Mouse (Mus musculus) forebrain, embryonic 13.5 days (tissue): Measurements from ENCODE around the gene Tmem8. TPM values are rescaled to one million over a fixed set of nuclear protein-coding genes. Genes with fewer than 3 reads are reported as not detected.

ENCODE experiments used
- ATAC-seq: fragments of 200-750 bp; cut with Nextera tagmentation; 2 replicates; pipeline ENCODE4 v1.8.0; 2017
- H3K27ac ChIP-seq: fragments of 300-500 bp; sonication (generic); 2 replicates; pipeline ENCODE4 v1.5.1; 2015; ENCODE audit warnings: inconsistent platforms, mild to moderate bottlenecking, moderate library complexity
- H3K27me3 ChIP-seq: fragments of 300-500 bp; sonication (generic); 2 replicates; pipeline ENCODE4 v1.6.1; 2015; ENCODE audit warnings: mild to moderate bottlenecking, inconsistent platforms
- H3K36me3 ChIP-seq: fragments of 300-500 bp; sonication (generic); 2 replicates; pipeline ENCODE4 v1.6.1; 2015; ENCODE audit warnings: mild to moderate bottlenecking, inconsistent platforms; ENCODE audit not compliant: poor library complexity, severe bottlenecking
- H3K4me1 ChIP-seq: fragments of 300-500 bp; sonication (generic); 2 replicates; pipeline ENCODE4 v1.6.1; 2015; ENCODE audit warnings: inconsistent platforms
- H3K4me2 ChIP-seq: fragments of 300-500 bp; sonication (generic); 2 replicates; pipeline ENCODE4 v1.6.1; 2015; ENCODE audit warnings: inconsistent platforms, mild to moderate bottlenecking, moderate library complexity
- H3K4me3 ChIP-seq: fragments of 300-500 bp; sonication (generic); 2 replicates; pipeline ENCODE4 v1.5.1; 2015; ENCODE audit warnings: mild to moderate bottlenecking, inconsistent platforms
- H3K9ac ChIP-seq: fragments of 300-500 bp; sonication (generic); 2 replicates; pipeline ENCODE4 v1.6.1; 2015; ENCODE audit warnings: mild to moderate bottlenecking, inconsistent platforms
- H3K9me3 ChIP-seq: fragments of 300-500 bp; sonication (generic); replicated peaks from 2 replicates; pipeline ENCODE4 v1.6.1; 2016; ENCODE audit warnings: inconsistent platforms
- WGBS: fragments of 180-500 bp; shearing (Covaris S2); methylation state at CpG from one replicate; pipeline ENCODE4 v1.1.7; 2015; 5-methylcytosine and 5-hydroxymethylcytosine counted together
- polyA plus RNA-seq: library from polyadenylated mRNA; unstranded; fragments of >200 nt; fragmentation: Nextera tagmentation; extraction: Ambion mirVana; gene quantifications from 2 replicates; pipeline ENCODE4 v1.2.1, GENCODE M21; 2015

Gene Tmem8
- polyA plus RNA-seq, 1 experiment from 2014 or later: 1.5 TPM

DNA sequence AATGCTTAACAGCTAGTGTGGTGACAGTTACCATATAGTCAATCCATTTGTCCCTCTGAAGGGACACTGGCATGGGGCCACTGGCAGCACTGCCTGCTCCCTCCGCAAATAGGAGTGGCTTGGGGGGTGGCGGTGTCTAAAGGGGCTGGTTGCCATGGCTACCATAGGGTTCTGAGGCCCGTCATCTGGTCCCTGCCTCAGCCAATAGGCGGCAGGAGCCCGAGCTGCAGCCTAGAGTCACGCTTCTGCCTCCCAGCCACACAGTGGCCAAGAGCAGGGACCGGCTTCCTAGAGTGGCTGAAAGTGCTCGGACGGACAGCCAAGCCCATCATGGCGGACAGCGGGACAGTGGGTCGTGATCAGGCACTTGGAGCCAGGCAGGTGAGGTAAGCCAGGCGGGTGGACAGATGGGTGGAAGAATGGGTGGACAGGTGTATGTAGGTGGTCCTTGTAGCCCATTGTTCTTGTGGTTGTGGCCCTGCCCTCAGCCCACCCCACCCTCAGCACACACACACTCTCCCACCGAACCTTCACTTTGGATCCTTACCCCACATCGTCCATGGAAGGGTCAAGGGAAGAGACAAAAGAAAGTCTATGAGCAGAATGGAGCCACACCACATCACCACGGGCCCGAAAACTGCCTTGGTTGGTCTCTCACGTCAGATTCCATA is 18.1 kb downstream of the Tmem8 start:
- no peaks in the 10 kb centered on the region for H3K4me1 ChIP-seq
- 0 out of 2 replicates have a peak overlapping the region, but pooled peaks have one; percentile 6 for H3K4me2 ChIP-seq
- no peaks in the 10 kb centered on the region for H3K9me3 ChIP-seq
- ATAC-seq: peak; percentile 59; the same call in 1 of the 2 replicates
- peak overlapping the region; percentile 6 for H3K4me3 ChIP-seq
- no peaks in the 10 kb centered on the region for H3K27me3 ChIP-seq
- 0 out of 2 replicates have a peak overlapping the region, but pooled peaks have one; percentile 41 for H3K27ac ChIP-seq
- 68% methylated on average over 18 of the region's 18 CpGs for WGBS
- no peak overlapping the region for H3K9ac ChIP-seq
- peaks cover 66% of the 10 kb centered on the region for H3K36me3 ChIP-seq

DNA sequence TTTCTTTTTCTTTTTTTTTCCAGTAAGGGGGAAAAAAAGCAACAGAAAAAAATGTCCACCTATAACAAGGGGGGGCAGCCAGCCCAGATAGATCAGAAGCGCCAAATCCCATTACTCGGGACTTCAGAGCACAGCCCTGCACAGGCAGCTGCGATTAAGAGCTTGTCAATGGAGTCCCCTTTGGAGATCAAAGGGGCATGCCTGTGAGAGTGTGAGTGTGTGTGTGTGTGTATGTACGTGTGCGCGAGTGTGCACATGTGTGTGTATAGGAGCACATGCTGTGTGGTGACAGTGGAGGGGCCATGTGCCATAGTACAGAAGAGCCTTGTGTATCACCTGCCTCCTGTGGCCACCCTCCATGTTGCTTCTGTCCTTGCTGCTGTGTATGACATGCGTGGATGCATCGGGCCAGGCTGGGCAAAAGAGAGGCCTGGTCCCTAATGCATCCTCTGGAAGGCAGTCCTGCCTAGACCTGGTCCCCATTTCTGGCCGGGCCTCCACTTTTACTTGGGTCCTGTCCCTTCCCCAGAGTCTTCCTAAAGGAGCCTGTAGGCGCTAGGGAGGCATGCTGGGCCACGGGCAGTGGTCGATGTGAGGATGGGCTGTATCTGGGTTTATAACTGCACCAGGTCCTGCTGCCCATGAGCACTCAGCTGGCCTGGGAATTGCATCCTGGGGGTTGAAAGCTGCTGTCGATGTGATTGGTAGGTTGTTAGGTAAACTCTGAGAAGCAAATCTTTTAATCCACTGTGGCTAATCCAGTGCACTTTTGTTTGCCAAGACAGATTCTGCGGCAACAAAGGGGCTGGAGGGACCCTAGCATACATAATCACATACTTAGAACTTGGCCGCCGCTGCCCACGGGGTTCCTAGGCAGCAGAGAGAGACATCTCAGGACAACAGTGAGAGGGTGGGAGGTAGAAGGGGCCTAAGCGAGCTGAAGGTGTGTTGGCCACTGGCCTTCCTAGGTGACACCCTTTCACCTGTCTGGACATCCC is 19.1 kb downstream of the Tmem8 start:
- 69% methylated on average over 18 of the region's 18 CpGs for WGBS
- H3K9ac ChIP-seq: no peak overlapping the region
- no peaks in the 10 kb centered on the region for H3K27me3 ChIP-seq
- H3K4me1 ChIP-seq: no peaks in the 10 kb centered on the region; the same call in 1 of the 2 replicates
- peak overlapping the region; percentile 6; the same call in 1 of the 2 replicates for H3K4me2 ChIP-seq
- H3K27ac ChIP-seq: peak overlapping the region; percentile 20; the same call in 1 of the 2 replicates
- peak overlapping the region; percentile 6 for H3K4me3 ChIP-seq
- no peaks in the 10 kb centered on the region for H3K9me3 ChIP-seq
- ATAC-seq: peak; percentile 55
- H3K36me3 ChIP-seq: peaks cover 56% of the 10 kb centered on the region

DNA sequence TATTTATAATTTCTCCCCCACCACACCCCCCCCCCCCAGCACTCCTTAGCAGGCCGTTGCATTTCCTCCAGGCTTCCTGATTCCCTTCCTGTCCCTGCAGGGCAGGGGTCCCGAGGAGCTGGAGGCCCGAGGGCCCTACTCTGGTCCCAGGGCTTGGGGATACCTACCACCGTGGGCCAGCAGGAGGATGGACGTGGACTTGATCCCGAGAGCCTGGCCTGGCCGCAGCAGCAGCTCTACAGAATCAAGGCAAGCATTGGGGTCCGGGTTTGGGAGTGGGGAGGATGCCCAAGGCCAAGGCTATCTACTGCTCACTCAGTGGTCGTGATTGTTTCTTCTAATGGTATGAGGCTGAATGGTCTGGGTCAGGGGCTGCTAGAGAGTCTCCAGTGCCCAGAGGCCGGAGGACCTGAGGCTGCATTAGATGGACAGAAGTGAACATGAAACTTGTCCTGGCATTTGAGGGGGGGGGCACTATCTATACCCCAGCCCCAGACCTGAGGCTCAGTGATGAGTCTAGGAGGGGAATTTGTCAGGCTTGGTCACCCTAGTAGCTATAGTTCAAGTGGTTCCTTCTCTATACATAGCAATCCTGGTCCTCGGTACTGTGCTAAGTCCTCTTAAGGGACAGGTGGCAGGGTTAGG is 24.1 kb downstream of the Tmem8 start:
- Histone ChIP-seq H3K27me3 (no peaks in the 10 kb centered on the region), H3K9me3 (no peaks in the 10 kb centered on the region), H3K4me3 (no peak overlapping the region), H3K27ac (no peak overlapping the region), H3K9ac (no peak overlapping the region; the same call in 1 of the 2 replicates), H3K4me2 (no peak overlapping the region), H3K36me3 (peaks cover 5% of the 10 kb centered on the region), H3K4me1 (peaks cover 31% of the 10 kb centered on the region)
- 89% methylated on average over 11 of the region's 11 CpGs for WGBS
- ATAC-seq: no peak

DNA sequence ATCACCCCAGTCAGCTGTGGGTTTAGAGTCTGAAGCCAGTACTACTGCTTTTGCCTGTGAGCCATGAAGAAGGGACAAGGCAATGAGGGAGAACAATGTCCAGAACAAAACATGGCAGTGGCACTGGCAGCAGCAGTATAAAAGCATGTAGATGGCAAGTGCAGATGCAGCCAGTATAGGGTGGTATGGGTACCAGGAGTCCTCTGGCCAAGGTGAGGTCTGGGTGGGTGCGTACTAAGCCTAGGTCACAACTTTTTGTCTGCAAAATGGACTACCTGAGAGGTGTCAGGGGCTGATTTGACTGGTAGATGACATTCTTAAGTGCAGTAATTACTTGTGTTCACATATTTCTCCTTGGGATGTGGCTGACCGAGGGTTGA is 24.6 kb downstream of the Tmem8 start:
- WGBS: 72% methylated on average over 2 of the region's 2 CpGs
- Histone ChIP-seq H3K9ac (peak overlapping the region; percentile 54), H3K4me3 (peak overlapping the region; percentile 94), H3K4me1 (peaks cover 31% of the 10 kb centered on the region), H3K36me3 (peaks cover 9% of the 10 kb centered on the region), H3K4me2 (peak overlapping the region; percentile 89), H3K27me3 (no peaks in the 10 kb centered on the region), H3K27ac (peak overlapping the region; percentile 93), H3K9me3 (no peaks in the 10 kb centered on the region)
- 0 out of 2 replicates have a peak, but pooled peaks have one; percentile 1 for ATAC-seq

DNA sequence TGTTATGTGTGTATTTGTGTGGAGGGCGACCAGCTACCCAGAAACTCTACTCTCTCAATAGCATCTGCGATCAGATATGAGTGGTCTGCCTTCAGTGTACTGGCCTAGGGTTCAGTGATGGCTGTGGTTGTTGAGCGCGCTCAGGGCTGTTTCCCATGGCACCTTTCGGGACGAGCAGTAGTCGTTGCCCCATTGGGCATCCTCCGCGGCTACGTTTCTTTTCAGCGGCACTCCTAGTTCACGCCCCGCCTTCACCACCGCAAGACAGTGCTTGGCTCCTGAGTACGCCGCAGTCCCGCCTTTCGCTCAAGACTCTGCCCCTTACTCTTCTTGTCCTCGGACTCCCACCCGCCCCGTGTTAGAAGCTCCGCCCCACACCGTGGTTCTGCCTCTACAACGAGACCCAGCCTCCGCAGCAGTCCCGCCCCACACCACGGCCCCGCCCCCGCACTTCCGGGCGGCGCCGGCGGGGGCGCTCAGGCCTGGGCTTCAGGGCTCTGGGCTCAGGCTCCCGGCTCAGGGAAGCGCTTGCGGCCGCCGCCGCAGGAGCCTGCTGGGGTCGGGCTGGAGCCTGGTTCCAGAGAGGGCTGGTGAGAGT is 25.2 kb downstream of the Tmem8 start, which contains the start of gene Axin1:
Gene Axin1, plus strand, starts transcription at position 450 of the 598 bp plus-strand sequence.
- Histone ChIP-seq H3K4me2 (peak within 1 kb of the TSS; percentile 89), H3K27me3 (no peaks in the 10 kb centered on the region), H3K9ac (peak within 1 kb of the TSS; percentile 98), H3K4me1 (peaks cover 31% of the 10 kb centered on the region), H3K27ac (peak within 1 kb of the TSS; percentile 93), H3K4me3 (peak within 1 kb of the TSS; percentile 94), H3K9me3 (no peaks in the 10 kb centered on the region), H3K36me3 (peaks cover 15% of the 10 kb centered on the region)
- ATAC-seq: peak; percentile 98
- WGBS: under 1% methylated on average over 42 of the region's 42 CpGs

DNA sequence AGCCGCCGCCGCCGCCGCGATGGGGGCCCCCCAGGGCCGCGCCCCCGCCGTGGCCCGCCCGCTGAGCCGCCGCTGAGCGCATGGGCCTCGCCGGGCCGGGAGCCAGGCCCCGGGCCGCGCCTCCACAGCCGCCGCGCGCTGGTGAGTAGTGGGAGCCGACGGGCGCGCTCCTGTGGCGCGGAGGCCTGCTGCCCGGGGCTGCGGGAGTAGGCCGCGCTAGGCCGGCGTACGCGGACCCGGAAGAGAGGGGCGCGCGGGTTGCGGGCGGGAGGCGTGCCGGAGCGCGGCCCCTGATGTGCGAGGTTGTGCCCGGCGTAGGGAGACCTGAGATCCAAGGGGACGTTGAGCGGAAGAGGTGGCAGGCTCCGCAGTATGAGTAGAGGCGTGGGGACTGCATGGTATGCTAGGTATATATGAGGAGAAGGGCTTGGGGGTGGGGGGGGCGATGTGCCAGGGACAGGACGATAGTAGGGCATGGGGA is 25.8 kb downstream of the Tmem8 start:
- H3K27ac ChIP-seq: peak overlapping the region; percentile 93
- H3K36me3 ChIP-seq: peaks cover 18% of the 10 kb centered on the region
- peak; percentile 71 for ATAC-seq
- H3K9me3 ChIP-seq: no peaks in the 10 kb centered on the region
- H3K4me2 ChIP-seq: peak overlapping the region; percentile 89
- peak overlapping the region; percentile 94 for H3K4me3 ChIP-seq
- H3K4me1 ChIP-seq: peaks cover 31% of the 10 kb centered on the region
- under 1% methylated on average over 56 of the region's 58 CpGs for WGBS
- H3K9ac ChIP-seq: peak overlapping the region; percentile 98
- no peaks in the 10 kb centered on the region for H3K27me3 ChIP-seq

DNA sequence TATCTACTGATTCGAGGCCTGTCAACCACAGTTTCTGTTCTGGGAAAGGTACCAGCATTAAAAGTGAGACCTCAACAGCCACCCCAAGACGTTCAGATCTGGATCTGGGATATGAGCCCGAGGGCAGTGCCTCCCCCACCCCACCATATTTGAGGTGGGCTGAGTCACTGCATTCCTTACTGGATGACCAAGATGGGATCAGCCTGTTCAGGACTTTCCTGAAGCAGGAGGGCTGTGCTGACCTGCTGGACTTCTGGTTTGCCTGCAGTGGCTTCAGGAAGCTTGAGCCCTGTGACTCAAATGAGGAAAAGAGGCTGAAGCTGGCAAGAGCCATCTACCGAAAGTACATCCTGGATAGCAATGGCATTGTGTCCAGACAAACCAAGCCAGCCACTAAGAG is 29.7 kb downstream of the Tmem8 start:
- H3K36me3 ChIP-seq: peaks cover 43% of the 10 kb centered on the region
- ATAC-seq: no peak
- H3K9ac ChIP-seq: no peak overlapping the region
- H3K4me2 ChIP-seq: no peak overlapping the region
- no peaks in the 10 kb centered on the region for H3K9me3 ChIP-seq
- H3K4me1 ChIP-seq: peaks cover 27% of the 10 kb centered on the region
- H3K27ac ChIP-seq: no peak overlapping the region
- WGBS: 91% methylated on average over 4 of the region's 4 CpGs
- H3K27me3 ChIP-seq: no peaks in the 10 kb centered on the region
- no peak overlapping the region for H3K4me3 ChIP-seq

DNA sequence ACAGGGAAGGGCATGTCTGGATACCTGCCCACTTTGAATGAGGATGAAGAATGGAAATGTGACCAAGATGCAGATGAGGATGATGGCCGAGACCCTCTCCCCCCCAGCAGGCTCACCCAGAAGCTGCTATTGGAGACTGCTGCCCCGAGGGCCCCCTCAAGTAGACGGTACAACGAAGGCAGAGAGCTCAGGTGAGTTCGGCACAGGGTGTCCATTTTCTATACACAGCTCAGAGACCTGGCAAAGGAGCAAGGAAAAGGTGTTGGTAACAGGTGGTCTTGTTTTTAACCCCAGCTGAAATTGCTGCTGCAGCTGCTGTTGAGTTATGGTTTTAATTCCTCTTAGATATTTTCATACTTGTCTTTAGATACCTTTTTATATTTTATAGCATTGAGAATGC is 30.3 kb downstream of the Tmem8 start:
- WGBS: 95% methylated on average over 5 of the region's 5 CpGs
- no peak for ATAC-seq
- Histone ChIP-seq H3K9me3 (no peaks in the 10 kb centered on the region), H3K36me3 (peaks cover 48% of the 10 kb centered on the region), H3K4me3 (no peak overlapping the region), H3K27me3 (no peaks in the 10 kb centered on the region), H3K9ac (no peak overlapping the region), H3K4me2 (no peak overlapping the region), H3K27ac (no peak overlapping the region), H3K4me1 (peaks cover 22% of the 10 kb centered on the region)

DNA sequence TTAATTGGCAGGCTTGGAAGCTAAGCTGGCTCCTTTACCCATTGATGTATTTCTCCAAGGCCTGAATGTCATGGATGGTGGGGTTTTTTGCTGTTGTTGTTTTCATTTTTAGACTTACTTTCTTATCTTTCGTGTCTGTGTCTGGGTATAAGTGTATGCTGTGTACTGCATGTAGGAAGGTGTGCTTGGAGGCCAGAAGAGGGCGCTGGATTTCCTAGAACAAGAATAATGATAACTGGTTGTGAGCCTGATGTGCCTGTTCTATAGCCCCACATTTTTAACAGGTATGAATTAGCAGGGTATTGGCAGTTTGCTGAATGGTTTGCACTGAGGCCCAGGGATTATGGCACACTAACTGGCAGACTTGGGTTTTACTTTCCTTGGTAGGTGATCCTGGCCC is 36.0 kb downstream of the Tmem8 start:
- H3K9me3 ChIP-seq: no peaks in the 10 kb centered on the region
- no peak overlapping the region for H3K4me3 ChIP-seq
- ATAC-seq: no peak
- H3K4me1 ChIP-seq: no peaks in the 10 kb centered on the region
- H3K36me3 ChIP-seq: peaks cover 77% of the 10 kb centered on the region
- H3K9ac ChIP-seq: no peak overlapping the region
- H3K27me3 ChIP-seq: no peaks in the 10 kb centered on the region
- no peak overlapping the region for H3K4me2 ChIP-seq
- H3K27ac ChIP-seq: no peak overlapping the region
- WGBS: 82% methylated on average over 2 of the region's 2 CpGs

DNA sequence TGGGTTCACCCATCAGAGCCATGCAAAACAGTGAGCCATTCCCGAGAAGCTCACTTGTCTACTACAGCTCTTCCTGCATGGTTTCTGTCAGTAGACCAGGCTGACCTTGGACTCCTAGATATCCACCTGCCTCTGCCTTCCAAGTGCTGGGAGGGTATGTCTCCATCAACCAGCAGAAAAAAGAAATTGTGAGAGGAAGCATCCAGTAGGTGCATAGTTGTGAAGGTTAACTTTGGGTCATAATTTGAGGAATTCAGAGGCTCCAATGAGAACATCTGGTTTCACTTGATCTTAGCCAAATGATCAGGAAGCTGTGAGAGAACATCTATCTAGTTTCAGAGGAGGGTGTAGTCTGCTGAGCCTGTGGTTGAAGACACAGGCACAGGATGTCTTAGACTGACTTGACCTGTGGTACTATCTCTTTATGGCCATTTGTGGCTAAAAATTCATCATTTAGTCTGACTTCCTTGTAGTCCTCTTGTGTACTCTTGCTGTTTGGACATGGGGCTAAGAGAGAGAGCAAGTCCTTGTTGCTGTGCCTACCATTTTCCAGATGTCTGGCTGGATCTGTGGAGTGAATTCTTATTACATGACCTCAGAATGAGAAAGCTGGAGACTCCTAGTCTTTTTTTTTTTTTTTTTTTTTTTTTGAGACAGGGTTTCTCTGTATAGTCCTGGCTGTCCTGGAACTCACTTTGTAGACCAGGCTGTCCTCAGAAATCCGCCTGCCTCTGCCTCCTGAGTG is 39.0 kb downstream of the Tmem8 start:
- Histone ChIP-seq H3K27ac (no peak overlapping the region), H3K4me3 (no peak overlapping the region), H3K4me1 (no peaks in the 10 kb centered on the region), H3K27me3 (no peaks in the 10 kb centered on the region), H3K9ac (no peak overlapping the region), H3K36me3 (peaks cover 73% of the 10 kb centered on the region), H3K9me3 (no peaks in the 10 kb centered on the region), H3K4me2 (no peak overlapping the region)
- WGBS: 98% methylated on average over 2 of the region's 2 CpGs
- ATAC-seq: no peak

DNA sequence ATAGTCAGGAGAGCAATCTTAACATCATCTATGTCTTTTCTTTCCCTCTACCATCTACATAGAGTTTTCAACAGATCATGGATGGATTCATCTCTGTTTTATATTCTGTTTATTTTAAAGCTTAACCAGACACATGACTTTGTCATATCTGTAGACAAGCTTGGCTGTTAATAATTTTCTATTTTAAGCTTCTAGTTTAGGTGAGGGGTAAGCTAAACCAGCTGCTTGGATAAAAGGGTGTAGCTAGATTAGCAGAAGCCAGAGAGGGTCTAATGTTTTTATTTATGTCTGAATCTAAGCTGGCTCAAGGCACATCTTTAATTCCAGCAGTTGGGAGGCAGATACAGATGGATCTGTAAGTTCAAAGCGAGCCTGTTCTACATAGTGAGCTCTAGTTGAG is 49.6 kb downstream of the Tmem8 start:
- ATAC-seq: no peak
- no peaks in the 10 kb centered on the region for H3K9me3 ChIP-seq
- no peaks in the 10 kb centered on the region for H3K4me1 ChIP-seq
- H3K4me2 ChIP-seq: no peak overlapping the region
- H3K27me3 ChIP-seq: no peaks in the 10 kb centered on the region
- no peak overlapping the region for H3K27ac ChIP-seq
- H3K36me3 ChIP-seq: peaks cover 10% of the 10 kb centered on the region; the same call in 1 of the 2 replicates
- no peak overlapping the region for H3K4me3 ChIP-seq
- WGBS: 91% methylated on average over 1 of the region's 1 CpGs
- no peak overlapping the region for H3K9ac ChIP-seq
